Mouse (Mus musculus) stomach, postnatal 0 days (tissue): ENCODE data around the gene Tspan18.

Source experiments
- CTCF ChIP-seq: IDR thresholded peaks from 2 replicates; pipeline ENCODE4 v1.5.1; 2016; ENCODE audit warnings: antibody characterized with exemption, low read depth, mild to moderate bottlenecking, moderate library complexity
- EP300 ChIP-seq: optimal IDR thresholded peaks from 2 replicates; pipeline ENCODE3; 2016; ENCODE audit warnings: antibody characterized with exemption

DNA sequence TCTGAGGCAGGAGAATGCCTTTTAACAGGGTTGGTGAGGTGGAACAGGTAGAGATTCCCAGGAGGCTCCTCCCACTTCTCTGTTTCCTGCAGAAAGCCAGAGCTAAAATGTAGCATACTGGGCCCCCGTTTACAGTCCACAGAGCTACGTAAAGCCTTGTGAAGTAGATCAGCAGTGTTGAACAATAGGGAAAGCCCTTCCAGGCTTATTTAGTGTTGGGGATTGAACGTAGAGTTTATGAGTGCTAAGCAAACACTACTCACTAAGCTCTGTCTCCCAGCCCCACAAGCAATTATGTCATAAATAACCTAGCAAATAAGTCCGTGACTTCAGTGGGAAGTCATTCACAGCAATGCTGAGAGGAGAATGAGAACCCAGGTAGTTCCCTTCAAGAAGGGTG, 76.7 kb downstream of the Tspan18 start:
- TF ChIP-seq CTCF = no peak
- no peak for TF ChIP-seq EP300
